Mouse (Mus musculus): ENCODE measurements around the gene Pkd2l1. TPM values are rescaled to one million over a fixed set of nuclear protein-coding genes. Genes with fewer than 3 reads are reported as not detected.

Pkd2l1 gene
- polyA plus RNA-seq, 1 experiment from 2014 or later = not detected

GRCm38 (mm10) chr19:44153781-44154180, 38.5 kb downstream of the Pkd2l1 start:
- Histone ChIP-seq H3K4me1 (no peaks in the 10 kb centered on the region), H3K9me3 (no peaks in the 10 kb centered on the region), H3K27ac (no peak overlapping the region), H3K27me3 (peaks cover 50% of the 10 kb centered on the region), H3K36me3 (no peaks in the 10 kb centered on the region), H3K4me2 (no peak overlapping the region), H3K9ac (no peak overlapping the region), H3K4me3 (no peak overlapping the region)
- WGBS = 76% methylated on average over 5 of the region's 5 CpGs
- no peak for ATAC-seq (ENCODE audit: insufficient number of reproducible peaks, insufficient read depth, low FRiP score, low TSS enrichment, low read depth)

DNA sequence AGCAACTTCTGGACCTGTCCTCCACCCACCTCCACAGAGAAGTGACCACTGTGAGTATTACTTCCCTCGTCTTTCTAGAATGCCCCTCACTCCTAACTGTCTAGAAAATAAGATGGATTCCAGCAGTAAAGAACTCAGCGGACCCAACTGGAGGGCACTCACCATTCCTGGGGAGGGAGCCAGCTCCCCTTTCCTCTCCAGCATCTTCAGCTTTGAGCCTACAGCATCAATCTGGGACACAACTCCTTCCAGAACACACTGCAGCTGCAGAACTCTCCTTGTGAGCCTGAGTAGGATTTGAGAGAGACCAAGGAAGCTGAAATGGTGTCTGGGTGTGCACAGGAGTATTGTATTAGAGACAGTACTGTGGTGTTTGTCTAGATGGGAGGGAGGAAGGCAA, 43.3 kb downstream of the Pkd2l1 start:
- Histone ChIP-seq H3K9ac (no peak overlapping the region), H3K27me3 (peaks cover 28% of the 10 kb centered on the region), H3K9me3 (no peaks in the 10 kb centered on the region), H3K4me1 (peaks cover 11% of the 10 kb centered on the region), H3K27ac (no peak overlapping the region), H3K4me3 (no peak overlapping the region), H3K4me2 (no peak overlapping the region), H3K36me3 (peaks cover 5% of the 10 kb centered on the region; the same call in 1 of the 2 replicates)
- ATAC-seq (ENCODE audit: insufficient number of reproducible peaks, insufficient read depth, low FRiP score, low TSS enrichment, low read depth) = no peak
- 76% methylated on average over 2 of the region's 2 CpGs for WGBS

DNA sequence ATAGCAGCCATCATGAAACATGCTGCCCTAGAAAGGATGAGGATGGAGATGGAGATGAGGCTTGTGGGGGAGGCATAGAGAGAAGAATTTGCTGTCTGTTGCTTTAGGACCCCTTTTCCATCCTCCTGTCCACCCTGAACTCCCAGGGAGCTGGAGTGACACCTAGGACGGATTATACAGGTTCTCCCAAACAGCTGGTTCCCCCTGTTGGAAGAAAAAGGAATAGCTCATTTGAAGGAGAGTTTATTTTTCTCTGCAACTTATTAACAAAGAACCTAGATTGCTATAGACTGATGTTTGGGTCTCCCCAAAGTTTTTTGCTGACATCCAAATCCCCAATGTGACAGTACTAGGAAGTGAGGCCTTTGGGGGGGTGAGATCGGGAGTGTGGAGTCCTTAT, 43.9 kb downstream of the Pkd2l1 start:
- WGBS = 42% methylated on average over 2 of the region's 2 CpGs

DNA sequence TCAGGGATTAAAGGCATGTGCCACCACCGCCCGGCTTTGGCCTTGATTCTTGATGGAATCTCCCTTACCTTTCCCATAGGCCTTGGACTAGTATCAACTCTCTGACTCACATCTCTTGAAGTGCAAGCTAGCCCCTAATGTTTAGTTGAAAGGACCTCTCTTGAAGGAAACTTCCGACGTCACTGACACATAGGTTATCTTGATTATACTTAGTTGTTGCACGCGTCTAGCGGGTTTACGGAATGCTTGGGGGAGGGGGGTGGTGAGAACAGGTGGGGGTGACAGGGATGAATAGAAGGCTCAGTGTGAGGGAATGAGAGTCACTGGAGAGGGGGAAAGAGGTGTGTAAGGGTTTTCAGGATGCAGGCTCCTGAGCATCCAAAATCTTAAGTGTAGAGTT, 45.3 kb downstream of the Pkd2l1 start:
- no peak for ATAC-seq (ENCODE audit: insufficient number of reproducible peaks, insufficient read depth, low FRiP score, low TSS enrichment, low read depth)
- H3K27ac ChIP-seq = no peak overlapping the region
- WGBS = 95% methylated on average over 8 of the region's 8 CpGs
- no peak overlapping the region for H3K4me2 ChIP-seq
- H3K36me3 ChIP-seq = peaks cover 24% of the 10 kb centered on the region
- peaks cover 11% of the 10 kb centered on the region for H3K4me1 ChIP-seq
- H3K4me3 ChIP-seq = no peak overlapping the region; the same call in 1 of the 2 replicates
- H3K9ac ChIP-seq = no peak overlapping the region
- no peaks in the 10 kb centered on the region for H3K9me3 ChIP-seq
- H3K27me3 ChIP-seq = peaks cover 11% of the 10 kb centered on the region

More for the DNA sequence above, 43.9 kb downstream of the Pkd2l1 start:
- Histone ChIP-seq H3K4me1 (peaks cover 11% of the 10 kb centered on the region), H3K27ac (no peak overlapping the region), H3K9ac (no peak overlapping the region), H3K4me2 (no peak overlapping the region), H3K36me3 (peaks cover 10% of the 10 kb centered on the region), H3K9me3 (no peaks in the 10 kb centered on the region), H3K27me3 (peaks cover 25% of the 10 kb centered on the region), H3K4me3 (no peak overlapping the region)
- no peak for ATAC-seq (ENCODE audit: insufficient number of reproducible peaks, insufficient read depth, low FRiP score, low TSS enrichment, low read depth)

DNA sequence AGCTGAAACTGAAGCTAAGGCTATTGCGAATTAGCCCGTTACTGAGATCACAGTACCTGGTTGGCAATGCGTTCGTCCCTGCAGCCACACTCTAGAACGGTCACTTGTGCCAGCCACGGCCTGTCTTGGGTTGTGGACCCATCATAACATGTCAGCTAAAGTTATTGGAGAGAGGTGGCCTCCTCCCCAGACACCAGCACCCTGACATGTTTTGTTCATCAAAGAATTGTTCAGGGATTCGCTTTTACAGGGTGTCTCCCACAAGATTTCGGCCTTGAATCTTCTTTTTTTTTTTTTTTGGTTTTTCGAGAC, 45.7 kb downstream of the Pkd2l1 start:
- H3K4me1 ChIP-seq = peaks cover 11% of the 10 kb centered on the region
- H3K4me2 ChIP-seq = peak overlapping the region; percentile 82
- peaks cover 28% of the 10 kb centered on the region for H3K36me3 ChIP-seq
- 65% methylated on average over 9 of the region's 9 CpGs for WGBS
- no peaks in the 10 kb centered on the region for H3K9me3 ChIP-seq
- peak overlapping the region; percentile 76 for H3K4me3 ChIP-seq
- H3K27ac ChIP-seq = no peak overlapping the region
- peak overlapping the region; percentile 83; the same call in 1 of the 2 replicates for H3K9ac ChIP-seq
- peaks cover 9% of the 10 kb centered on the region; the same call in 1 of the 2 replicates for H3K27me3 ChIP-seq
- ATAC-seq (ENCODE audit: insufficient number of reproducible peaks, insufficient read depth, low FRiP score, low TSS enrichment, low read depth) = no peak

- peak within 1 kb of the TSS; percentile 44; the same call in 1 of the 2 replicates for H3K27ac ChIP-seq
- peak within 1 kb of the TSS; percentile 76 for H3K4me3 ChIP-seq
- peak; percentile 74; the same call in 1 of the 2 replicates for ATAC-seq (ENCODE audit: insufficient number of reproducible peaks, insufficient read depth, low FRiP score, low TSS enrichment, low read depth)
- peaks cover 34% of the 10 kb centered on the region for H3K36me3 ChIP-seq
- peaks cover 11% of the 10 kb centered on the region for H3K4me1 ChIP-seq
- H3K27me3 ChIP-seq = peaks cover 9% of the 10 kb centered on the region; the same call in 1 of the 2 replicates
- peak within 1 kb of the TSS; percentile 83 for H3K9ac ChIP-seq
- peak within 1 kb of the TSS; percentile 82 for H3K4me2 ChIP-seq
- WGBS = 2% methylated on average over 46 of the region's 46 CpGs
- no peaks in the 10 kb centered on the region for H3K9me3 ChIP-seq
Observed at GRCm38 (mm10) chr19:44145702-44146567, 46.3 kb downstream of the Pkd2l1 start, which contains the start of gene Bloc1s2. TSS of gene Bloc1s2 (minus strand) at chr19:44146446.

DNA sequence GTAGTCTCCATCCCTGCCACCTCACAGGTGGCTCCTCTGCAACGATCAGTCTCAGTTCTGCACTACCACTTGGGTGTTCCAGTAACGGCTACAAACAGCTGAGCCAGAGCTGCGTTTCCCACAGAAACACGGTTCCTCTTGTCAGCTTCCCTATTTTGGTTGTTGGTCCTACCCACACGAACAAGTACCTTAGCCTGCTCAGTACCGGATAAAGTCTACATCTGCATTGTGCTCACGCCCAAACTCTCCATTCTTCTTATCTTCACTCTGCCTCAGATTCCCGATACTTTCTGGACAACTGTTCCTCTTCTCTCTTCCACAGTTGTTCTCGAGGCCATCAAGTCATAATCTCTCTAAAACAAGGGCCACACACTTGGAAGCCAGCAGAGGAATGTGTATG, 47.9 kb downstream of the Pkd2l1 start:
- 93% methylated on average over 9 of the region's 9 CpGs for WGBS
- 0 out of 2 replicates have a peak, but pooled peaks cover under 1% of the 10 kb centered on the region for H3K27me3 ChIP-seq
- H3K36me3 ChIP-seq = peaks cover 47% of the 10 kb centered on the region
- no peak overlapping the region for H3K9ac ChIP-seq
- H3K27ac ChIP-seq = no peak overlapping the region
- H3K4me3 ChIP-seq = no peak overlapping the region
- H3K4me2 ChIP-seq = no peak overlapping the region
- ATAC-seq (ENCODE audit: insufficient number of reproducible peaks, insufficient read depth, low FRiP score, low TSS enrichment, low read depth) = no peak
- peaks cover 11% of the 10 kb centered on the region for H3K4me1 ChIP-seq
- H3K9me3 ChIP-seq = no peaks in the 10 kb centered on the region

DNA sequence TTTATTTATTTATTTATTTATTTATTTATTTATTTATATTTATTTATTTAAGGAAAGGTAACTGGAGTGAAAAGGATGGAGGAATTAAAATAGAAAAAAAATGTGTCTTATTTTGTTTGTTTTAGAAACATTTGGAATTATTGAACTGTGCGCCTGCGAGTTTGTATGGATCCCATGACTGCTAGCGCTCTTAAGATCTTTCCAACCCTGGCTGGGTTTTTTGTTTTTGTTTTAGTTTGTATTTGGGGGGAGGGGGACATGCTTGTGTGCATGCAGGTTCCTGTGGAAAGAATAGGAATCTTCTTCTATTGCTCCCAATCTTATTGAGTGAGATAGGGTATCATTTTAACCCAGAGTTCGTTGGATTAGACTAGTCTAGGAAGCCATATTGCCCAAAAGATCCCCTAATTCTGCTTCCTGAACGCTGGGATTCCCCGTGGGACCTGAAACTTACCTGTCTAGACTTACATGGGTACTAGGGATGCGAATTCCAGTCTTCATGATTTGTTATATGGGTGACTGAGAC, 56.2 kb downstream of the Pkd2l1 start:
- Histone ChIP-seq H3K27ac (no peak overlapping the region), H3K4me1 (peaks cover 7% of the 10 kb centered on the region), H3K9ac (peak overlapping the region; percentile 22; the same call in 1 of the 2 replicates), H3K36me3 (peaks cover 43% of the 10 kb centered on the region), H3K4me3 (peak overlapping the region; percentile 79), H3K4me2 (peak overlapping the region; percentile 63), H3K9me3 (no peaks in the 10 kb centered on the region), H3K27me3 (no peaks in the 10 kb centered on the region)
- no peak for ATAC-seq (ENCODE audit: insufficient number of reproducible peaks, insufficient read depth, low FRiP score, low TSS enrichment, low read depth)
- 29% methylated on average over 7 of the region's 7 CpGs for WGBS

- WGBS = under 1% methylated on average over 45 of the region's 45 CpGs
- Histone ChIP-seq H3K27me3 (no peaks in the 10 kb centered on the region), H3K4me2 (peak within 1 kb of the TSS; percentile 63), H3K4me3 (peak within 1 kb of the TSS; percentile 79), H3K36me3 (peaks cover 45% of the 10 kb centered on the region), H3K4me1 (peaks cover 7% of the 10 kb centered on the region), H3K27ac (peak within 1 kb of the TSS; percentile 94), H3K9ac (peak within 1 kb of the TSS; percentile 83), H3K9me3 (no peaks in the 10 kb centered on the region)
- ATAC-seq (ENCODE audit: insufficient number of reproducible peaks, insufficient read depth, low FRiP score, low TSS enrichment, low read depth) = peak; percentile 81
Observed at GRCm38 (mm10) chr19:44135072-44135959, 56.9 kb downstream of the Pkd2l1 start, which contains the start of gene Cwf19l1. TSS of gene Cwf19l1 (minus strand) at chr19:44135876.

DNA sequence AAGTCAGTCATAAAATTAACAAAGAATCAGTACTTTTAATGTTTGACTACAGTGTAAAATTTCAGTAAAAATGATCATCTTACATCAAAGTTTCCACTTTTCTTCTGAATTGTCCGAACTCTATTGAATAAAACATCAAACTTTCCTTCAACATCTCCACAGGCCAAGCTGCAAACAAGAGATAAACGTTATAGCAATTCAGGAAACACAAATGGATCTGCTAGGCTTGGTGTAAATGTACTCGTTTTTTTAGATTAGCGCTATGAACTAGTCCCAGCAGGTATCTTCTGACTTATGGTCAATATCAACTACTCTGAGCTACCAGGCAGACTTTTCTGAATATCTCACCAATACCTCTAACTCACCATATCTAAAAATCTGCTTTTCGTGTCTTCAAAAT, 59.3 kb downstream of the Pkd2l1 start:
- Histone ChIP-seq H3K9me3 (no peaks in the 10 kb centered on the region), H3K4me2 (no peak overlapping the region), H3K4me1 (peaks cover 7% of the 10 kb centered on the region), H3K36me3 (peaks cover 46% of the 10 kb centered on the region), H3K9ac (no peak overlapping the region), H3K4me3 (no peak overlapping the region), H3K27ac (no peak overlapping the region), H3K27me3 (no peaks in the 10 kb centered on the region)
- no peak for ATAC-seq (ENCODE audit: insufficient number of reproducible peaks, insufficient read depth, low FRiP score, low TSS enrichment, low read depth)
- WGBS = 88% methylated on average over 5 of the region's 5 CpGs

DNA sequence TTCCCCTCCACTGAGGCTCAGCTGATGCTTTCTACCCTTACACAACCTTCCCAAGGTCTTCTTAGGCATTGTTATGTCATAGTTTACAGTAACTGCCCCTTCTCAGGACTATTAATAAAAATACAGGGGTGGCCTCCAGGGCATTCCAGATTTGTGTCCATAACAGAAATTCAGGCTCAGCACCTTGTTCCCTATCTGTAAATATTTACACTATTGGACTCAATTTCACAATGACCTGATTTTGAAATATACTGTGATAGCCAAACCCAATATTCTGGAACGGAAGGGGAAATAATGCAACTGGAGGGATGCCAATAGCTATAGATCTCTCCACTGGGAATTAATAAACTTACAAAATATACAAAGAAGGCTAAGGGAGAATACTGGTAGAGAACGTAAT, 63.7 kb downstream of the Pkd2l1 start:
- no peak overlapping the region for H3K9ac ChIP-seq
- 85% methylated on average over 2 of the region's 2 CpGs for WGBS
- H3K9me3 ChIP-seq = no peaks in the 10 kb centered on the region
- no peaks in the 10 kb centered on the region for H3K27me3 ChIP-seq
- H3K4me3 ChIP-seq = no peak overlapping the region
- H3K27ac ChIP-seq = no peak overlapping the region
- ATAC-seq (ENCODE audit: insufficient number of reproducible peaks, insufficient read depth, low FRiP score, low TSS enrichment, low read depth) = no peak
- H3K36me3 ChIP-seq = peaks cover 80% of the 10 kb centered on the region
- no peak overlapping the region for H3K4me2 ChIP-seq
- H3K4me1 ChIP-seq = no peaks in the 10 kb centered on the region

Data from embryonic facial prominence, embryonic 13.5 days (tissue).